Mouse (Mus musculus) heart, adult 2 months (tissue): ENCODE measurements around the gene Kcnj3. TPM values are rescaled to one million over a fixed set of nuclear protein-coding genes. Genes with fewer than 3 reads are reported as not detected.
"Not testable (repeated sequence)": the region's sequence is repeated elsewhere in the genome, so short reads cannot be mapped to it uniquely, and the experiment has no call there.

Experiments used
- DNase-seq, 2 experiments: peaks; one replicate each; pipeline ENCODE4 v3.0.0; 2021
- H3K27ac ChIP-seq: fragments of 200-600 bp; 2 replicates; pipeline ENCODE4 v1.8.1; 2022
- H3K27me3 ChIP-seq: fragments of 200-500 bp; 2 replicates; pipeline ENCODE4 v1.6.1; 2012; ENCODE audit warnings: mild to moderate bottlenecking, low read length, inconsistent platforms, mixed read lengths; ENCODE audit not compliant: control insufficient read depth, insufficient read depth
- H3K36me3 ChIP-seq: fragments of 200-500 bp; 2 replicates; pipeline ENCODE4 v1.6.1; 2012; ENCODE audit warnings: low read length, inconsistent platforms; ENCODE audit not compliant: control insufficient read depth, insufficient read depth
- H3K4me1 ChIP-seq: fragments of 200-500 bp; 2 replicates; pipeline ENCODE4 v1.6.1; 2011; ENCODE audit warnings: low read length; ENCODE audit not compliant: control insufficient read depth, insufficient read depth
- H3K4me3 ChIP-seq: fragments of 200-600 bp; 2 replicates; pipeline ENCODE4 v1.8.1; 2022
- H3K79me2 ChIP-seq: fragments of 200-500 bp; replicated peaks from 2 replicates; pipeline ENCODE4 v1.6.1; 2012; ENCODE audit warnings: mild to moderate bottlenecking, inconsistent platforms, low read length, moderate library complexity, mixed read lengths; ENCODE audit not compliant: control insufficient read depth, insufficient read depth
- H3K9ac ChIP-seq: fragments of 200-500 bp; 2 replicates; pipeline ENCODE4 v1.6.1; 2012; ENCODE audit warnings: low read depth, mild to moderate bottlenecking, control low read depth, inconsistent platforms, low read length, mixed read lengths
- CTCF ChIP-seq: fragments of 200-600 bp; IDR thresholded peaks from 2 replicates; pipeline ENCODE4 v1.8.1; 2022; ENCODE audit warnings: antibody characterized with exemption, mild to moderate bottlenecking, moderate library complexity
- EP300 ChIP-seq: fragments of 200-500 bp; IDR thresholded peaks from 2 replicates; pipeline ENCODE4 v1.6.1; 2011; ENCODE audit warnings: low read depth, low read length, control low read depth; ENCODE audit not compliant: insufficient read depth
- POLR2A ChIP-seq: fragments of 200-500 bp; IDR thresholded peaks from 2 replicates; pipeline ENCODE4 v1.6.1; 2011; ENCODE audit warnings: mild to moderate bottlenecking, low read depth, low read length, control low read depth; ENCODE audit not compliant: insufficient read depth
- WGBS: fragments of 180-500 bp; shearing (Covaris S2); methylation state at CpG from one replicate; pipeline ENCODE4 v1.1.7; 2018; 5-methylcytosine and 5-hydroxymethylcytosine counted together
- intact Hi-C: fragments of 180-260 bp; cut with DNase I; formaldehyde crosslinking; loops from one replicate; pipeline ENCODE4 v1.15.1; 2025
- polyA plus RNA-seq: library from polyadenylated mRNA; depleted of rRNA; stranded (reverse); fragments of >200 nt; gene quantifications from 2 replicates; pipeline ENCODE4 v1.2.3, GENCODE M21; 2012
- total RNA-seq, 2 experiments: library from RNA; stranded (reverse); gene quantifications; 2 replicates each; pipeline ENCODE4 v1.2.3; 2021

The Kcnj3 gene
- total and polyA plus RNA-seq, 3 experiments, result 59.6 to 63.8 (median 61.8) TPM

DNA sequence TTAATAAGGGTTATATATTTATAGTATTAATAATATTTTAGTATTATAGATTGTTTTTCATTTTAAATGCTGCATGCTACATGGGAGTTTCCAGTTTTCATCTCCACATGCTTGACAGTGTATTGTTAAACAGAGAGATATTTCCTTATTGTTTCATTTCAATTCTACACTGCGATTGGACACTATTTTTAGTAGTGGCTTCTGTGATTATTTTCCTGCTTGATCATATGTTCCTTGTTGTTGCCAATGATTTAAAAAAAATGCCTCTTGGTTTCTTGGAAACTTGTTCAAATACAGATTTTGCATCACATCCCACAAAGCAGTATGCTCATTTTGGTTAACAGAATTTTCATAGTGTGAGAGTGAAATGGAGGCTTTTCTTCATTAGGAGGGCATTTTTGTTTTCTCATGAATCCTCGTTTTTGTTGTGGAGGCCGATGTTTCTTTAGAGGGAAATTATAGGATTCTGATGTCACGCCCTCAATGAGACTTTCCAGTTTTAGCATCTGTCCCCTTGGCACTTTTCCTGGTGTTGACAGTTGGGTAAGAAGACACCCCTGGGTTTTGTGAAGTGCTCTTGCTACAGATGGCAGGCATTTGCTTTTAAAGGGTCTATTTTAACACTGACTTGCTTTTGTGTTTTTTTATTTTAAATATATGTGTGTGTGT, 44.3 kb downstream of the Kcnj3 start:
- TF ChIP-seq EP300 (no peak), CTCF (no peak), POLR2A (no peak)
- Histone ChIP-seq H3K27ac (peak overlapping the region; percentile 78), H3K27me3 (no peaks in the 10 kb centered on the region), H3K36me3 (no peaks in the 10 kb centered on the region), H3K79me2 (no peaks in the 10 kb centered on the region), H3K9ac (no peak overlapping the region), H3K4me3 (no peak overlapping the region), H3K4me1 (no peaks in the 10 kb centered on the region)
- intact Hi-C loops, result loop anchor here (5.0 kb wide), 1 partner anchor 43 kb away; the partner anchor contains the start of gene Kcnj3
- WGBS, result 34% methylated on average over 4 of the region's 4 CpGs
- peak in 1 of 2 experiments; percentile 35 for DNase-seq

DNA sequence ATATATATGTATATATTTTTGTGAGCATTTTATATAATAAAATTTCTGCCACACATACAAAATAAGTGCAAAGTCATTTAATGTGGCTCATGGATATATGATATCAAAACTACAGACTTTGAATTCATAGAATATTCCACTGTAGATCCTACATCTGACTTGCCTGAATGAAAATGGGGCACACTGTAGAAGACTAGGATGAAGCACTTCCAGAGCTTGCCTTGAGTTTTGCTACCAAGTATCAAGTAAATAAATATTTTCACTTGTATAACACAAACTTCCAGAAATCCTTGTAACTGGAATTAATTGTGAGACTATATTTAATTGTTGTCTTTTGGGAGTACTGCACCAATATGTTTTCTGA, 44.8 kb downstream of the Kcnj3 start:
- no peak for DNase-seq
- TF ChIP-seq CTCF (no peak), EP300 (no peak), POLR2A (no peak)
- Histone ChIP-seq H3K36me3 (no peaks in the 10 kb centered on the region), H3K4me1 (no peaks in the 10 kb centered on the region), H3K79me2 (no peaks in the 10 kb centered on the region), H3K4me3 (no peak overlapping the region), H3K9ac (no peak overlapping the region), H3K27ac (peak overlapping the region; percentile 78), H3K27me3 (no peaks in the 10 kb centered on the region)
- intact Hi-C loops, result loop anchor here (5.0 kb wide), 1 partner anchor 43 kb away; the partner anchor contains the start of gene Kcnj3

DNA sequence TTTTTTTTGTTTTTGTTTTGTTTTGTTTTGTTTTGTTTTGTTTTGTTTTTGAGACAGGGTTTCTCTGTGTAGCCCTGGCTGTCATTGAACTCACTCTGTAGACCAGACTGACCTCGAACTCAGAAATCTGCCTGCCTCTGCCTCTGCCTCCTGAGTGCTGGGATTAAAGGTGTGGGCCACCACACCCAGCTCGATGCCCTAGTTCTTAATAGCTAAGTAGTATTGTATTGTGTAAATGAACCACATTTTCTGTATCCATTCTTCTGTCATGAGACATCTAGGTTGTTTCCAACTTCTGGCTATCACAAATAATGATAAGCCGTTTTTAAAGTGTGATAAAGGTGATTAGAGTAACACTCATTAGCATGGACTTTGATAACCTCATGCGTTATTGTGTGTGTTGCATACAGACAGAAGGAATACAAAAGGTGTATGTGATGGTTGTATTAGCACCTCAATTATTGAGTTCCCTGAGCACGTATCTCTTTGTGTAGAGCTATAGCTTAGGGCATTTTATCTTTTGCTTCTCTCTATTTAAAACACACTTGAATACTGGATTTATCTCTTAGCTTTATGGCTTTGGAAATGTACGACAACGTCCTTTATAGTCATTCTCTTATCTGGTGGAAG, 49.8 kb downstream of the Kcnj3 start:
- H3K36me3 ChIP-seq, H3K9ac ChIP-seq, DNase-seq, H3K4me1 ChIP-seq, H3K27me3 ChIP-seq, H3K79me2 ChIP-seq, H3K4me3 ChIP-seq, H3K27ac ChIP-seq: not testable (repeated sequence)
- intact Hi-C loops, result loop anchor here (1.0 kb wide), 1 partner anchor 36 kb away; no protein-coding TSS in a partner anchor
- WGBS, result 72% methylated on average over 7 of the region's 7 CpGs

DNA sequence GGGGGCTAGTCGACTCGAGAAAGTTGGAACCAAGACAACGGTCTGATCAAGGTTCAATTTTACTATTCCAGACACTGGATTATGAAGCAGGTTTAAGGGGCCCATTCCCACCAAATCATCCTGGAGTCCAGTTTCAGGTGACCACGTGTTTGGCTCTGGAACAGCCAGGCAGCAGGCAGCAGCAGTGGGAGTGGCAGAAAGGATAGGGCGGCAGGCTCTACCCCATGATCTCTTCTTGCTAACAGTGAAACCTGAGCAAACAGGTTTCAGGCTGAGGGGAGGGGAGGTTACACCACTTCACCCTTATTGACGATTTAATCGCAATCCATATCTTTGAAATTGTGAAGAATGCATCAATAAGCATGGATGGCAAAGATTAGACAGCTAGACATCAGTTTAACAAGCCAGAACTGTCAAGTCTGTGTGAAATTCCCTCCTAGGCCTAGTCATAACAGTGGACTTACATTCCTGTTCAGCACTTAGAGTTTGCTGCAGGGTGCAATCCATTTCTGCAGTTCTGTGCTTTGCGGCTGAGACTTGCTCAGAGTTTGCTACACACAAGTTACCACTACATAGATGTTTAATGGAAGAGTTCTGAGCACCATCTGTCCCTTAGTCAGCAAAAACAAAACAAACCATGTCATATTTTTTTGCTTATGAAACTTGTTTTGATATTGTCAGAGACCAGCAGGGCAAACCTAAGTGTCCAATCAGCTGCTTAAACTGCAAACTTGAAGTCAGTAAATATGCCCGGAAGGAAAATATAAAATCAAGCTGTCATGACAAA, 67.8 kb downstream of the Kcnj3 start:
- Histone ChIP-seq H3K4me3 (no peak overlapping the region), H3K9ac (no peak overlapping the region), H3K36me3 (no peaks in the 10 kb centered on the region), H3K79me2 (no peaks in the 10 kb centered on the region; the same call in 1 of the 2 replicates), H3K27ac (no peak overlapping the region), H3K4me1 (no peaks in the 10 kb centered on the region), H3K27me3 (no peaks in the 10 kb centered on the region)
- no peak for TF ChIP-seq CTCF
- TF ChIP-seq POLR2A, result no peak
- no peak for TF ChIP-seq EP300
- DNase-seq, result no peak
- intact Hi-C loops, result no loop called here
- WGBS, result 73% methylated on average over 9 of the region's 9 CpGs

DNA sequence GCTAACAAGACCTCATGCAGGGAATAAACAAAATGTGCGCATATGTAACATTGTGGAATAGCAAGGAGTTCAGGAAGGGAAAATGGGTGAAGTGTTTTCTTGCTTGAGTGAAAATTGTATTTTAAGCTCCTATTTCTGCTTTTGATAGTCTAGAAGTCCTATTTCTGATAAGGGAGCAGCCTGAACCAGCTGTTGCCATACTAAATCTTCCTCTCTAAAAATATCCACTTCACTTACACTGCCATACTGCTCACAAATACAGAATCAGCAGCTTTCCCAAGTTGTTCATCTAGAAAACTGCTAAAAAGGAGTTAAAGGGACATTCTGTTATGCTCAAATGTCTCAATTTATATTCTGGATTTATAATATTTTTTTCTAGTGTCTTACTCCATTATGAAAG, 69.9 kb downstream of the Kcnj3 start:
- no peaks in the 10 kb centered on the region for H3K4me1 ChIP-seq
- no peak overlapping the region for H3K9ac ChIP-seq
- H3K27ac ChIP-seq, result no peak overlapping the region
- H3K36me3 ChIP-seq, result no peaks in the 10 kb centered on the region
- H3K79me2 ChIP-seq, result no peaks in the 10 kb centered on the region; the same call in 1 of the 2 replicates
- TF ChIP-seq EP300 (no peak), CTCF (no peak), POLR2A (no peak)
- no peak overlapping the region for H3K4me3 ChIP-seq
- H3K27me3 ChIP-seq, result no peaks in the 10 kb centered on the region
- WGBS, result 76% methylated on average over 1 of the region's 1 CpGs
- intact Hi-C loops, result no loop called here
- no peak for DNase-seq

DNA sequence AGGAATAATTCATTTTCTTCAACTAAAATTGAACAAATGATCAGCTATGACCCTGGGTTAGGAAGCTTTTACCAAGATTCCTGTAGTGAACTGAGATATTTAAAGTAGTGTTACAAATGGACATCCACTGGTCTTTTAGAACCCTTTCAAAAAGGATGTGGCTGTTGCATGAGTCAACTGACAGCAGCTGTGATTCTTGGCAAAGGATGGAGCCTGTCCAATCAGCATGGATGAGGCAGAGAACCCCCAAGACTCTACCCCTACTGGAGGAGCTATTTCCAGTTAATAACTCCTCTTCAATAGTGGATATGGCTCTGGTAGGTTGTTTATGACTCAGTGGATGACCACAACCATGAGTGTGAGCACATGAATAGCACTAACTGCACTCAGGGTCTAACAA, 81.5 kb downstream of the Kcnj3 start:
- DNase-seq, result no peak
- intact Hi-C loops, result no loop called here
- no peak overlapping the region for H3K4me3 ChIP-seq
- no peaks in the 10 kb centered on the region for H3K79me2 ChIP-seq
- H3K9ac ChIP-seq, result no peak overlapping the region
- no peaks in the 10 kb centered on the region for H3K4me1 ChIP-seq
- no peak for TF ChIP-seq EP300
- no peak for TF ChIP-seq POLR2A
- no peak for TF ChIP-seq CTCF
- no peaks in the 10 kb centered on the region for H3K36me3 ChIP-seq
- no peak overlapping the region for H3K27ac ChIP-seq
- no peaks in the 10 kb centered on the region for H3K27me3 ChIP-seq
